In genomic region chr6:34651298-34651697, GRCm38 (mm10) we compare ENCODE assay signal across 22 mouse cellular contexts. TPM values are rescaled to one million over a fixed set of nuclear protein-coding genes. Genes with fewer than 3 reads are reported as not detected.
DNase-seq lines count a peak whose midpoint lies in the region; ATAC-seq and TF ChIP-seq lines count a peak whose summit lies in the region.
"Had no signal": no experiment of that assay in that cellular context is flagged by ENCODE, and none has a peak within 500 bp of the region (broad histone marks: within the 10 kb centered on the region; RNA-seq: fewer than 3 reads in every experiment).

No protein-coding gene starts in this region.

- H3K36me3 ChIP-seq in heart, postnatal 0 days (replicated peaks; ENCODE audit: control insufficient read depth, insufficient read depth, low read length): no peaks in the 10 kb centered on the region
- H3K36me3 ChIP-seq in kidney, postnatal 0 days (ENCODE audit: insufficient read depth, low read length): no peaks in the 10 kb centered on the region
- H3K36me3 ChIP-seq in myocyte (ENCODE audit: control insufficient read depth, insufficient read depth): peaks cover 20% of the 10 kb centered on the region
- H3K36me3 ChIP-seq: embryonic facial prominence, embryonic 13.5 days; forebrain, embryonic 12.5 days; heart, embryonic 12.5 days; hindbrain, embryonic 13.5 days had no signal

- no peak for TF ChIP-seq EP300 in heart, postnatal 0 days (IDR thresholded peaks at IDR 0.05; ENCODE audit: low read depth)

- H3K4me3 ChIP-seq in heart, postnatal 0 days (ENCODE audit: low read depth, low read length): no peak overlapping the region
- H3K4me3 ChIP-seq in kidney, postnatal 0 days (replicated peaks; ENCODE audit: low read depth, low read length): no peak overlapping the region
- H3K4me3 ChIP-seq in myocyte: no peak overlapping the region
- H3K4me3 ChIP-seq: embryonic facial prominence, embryonic 13.5 days; forebrain, embryonic 12.5 days; heart, embryonic 12.5 days; hindbrain, embryonic 13.5 days had no signal

- no peaks in the 10 kb centered on the region for H3K9me3 ChIP-seq in heart, postnatal 0 days (replicated peaks; ENCODE audit: control insufficient read depth, low read length)
- no peaks in the 10 kb centered on the region for H3K9me3 ChIP-seq in kidney, postnatal 0 days (replicated peaks; ENCODE audit: low read length)
- H3K9me3 ChIP-seq: embryonic facial prominence, embryonic 13.5 days; forebrain, embryonic 12.5 days; heart, embryonic 12.5 days; hindbrain, embryonic 13.5 days had no signal

- intact Hi-C loops in heart, postnatal 14 days (cut with DNase I): no loop called here

- DNase-seq in heart, postnatal 0 days (ENCODE audit: low spot score): peak; percentile 19
- no peak for DNase-seq in heart, postnatal 14 days
- peak; percentile 59 for DNase-seq in kidney, postnatal 0 days (ENCODE audit: low spot score)
- DNase-seq in kidney, postnatal 4 days: no peak
- peak; percentile 15 for DNase-seq in lung, postnatal 36 days
- no peak for DNase-seq in lung, postnatal 4 days
- no peak for DNase-seq in layer of hippocampus, adult 11-12 months (ENCODE audit: low spot score)
- DNase-seq: adrenal gland, postnatal 14 days; cerebellum, adult 18-20 months; cerebellum, adult 9-11 months; cerebellum, postnatal 36 days; forebrain, postnatal 0 days; gastrocnemius, postnatal 36 days; heart, adult 18-20 months; heart, postnatal 10 days had no signal

- no peak for TF ChIP-seq POLR2A in myocyte (IDR thresholded peaks at IDR 0.05; ENCODE audit: insufficient read length, low read depth)

- no peak for ATAC-seq in heart, postnatal 0 days (ENCODE audit: insufficient read depth, low read depth)
- no peak for ATAC-seq in kidney, postnatal 0 days (replicated peaks; ENCODE audit: low FRiP score, low read depth)
- ATAC-seq: activated CD4-positive, CD25-positive, alpha-beta regulatory T cell, adult 4 months; forebrain, postnatal 0 days; hindbrain, postnatal 0 days had no signal

- no peaks in the 10 kb centered on the region for H3K4me1 ChIP-seq in heart, postnatal 0 days (ENCODE audit: control insufficient read depth, insufficient read depth)
- H3K4me1 ChIP-seq in kidney, postnatal 0 days (replicated peaks; ENCODE audit: insufficient read depth, low read length): no peaks in the 10 kb centered on the region; the same call in 1 of the 2 replicates

- H3K9ac ChIP-seq in heart, postnatal 0 days (replicated peaks; ENCODE audit: low read depth, low read length): no peak overlapping the region
- no peak overlapping the region for H3K9ac ChIP-seq in kidney, postnatal 0 days (ENCODE audit: low read depth, low read length)
- H3K9ac ChIP-seq: embryonic facial prominence, embryonic 13.5 days; forebrain, embryonic 12.5 days; forebrain, postnatal 0 days; heart, embryonic 12.5 days; hindbrain, embryonic 13.5 days had no signal

- H3K27ac ChIP-seq in heart, postnatal 0 days (ENCODE audit: low read depth): no peak overlapping the region
- H3K27ac ChIP-seq in kidney, postnatal 0 days: 0 out of 2 replicates have a peak overlapping the region, but pooled peaks have one; percentile 42
- H3K27ac ChIP-seq: embryonic facial prominence, embryonic 13.5 days; forebrain, embryonic 12.5 days; hindbrain, embryonic 13.5 days; hindbrain, postnatal 0 days had no signal

- TF ChIP-seq CTCF in heart, postnatal 0 days (IDR thresholded peaks at IDR 0.05; ENCODE audit: low read depth): no peak
- TF ChIP-seq CTCF in kidney, postnatal 0 days (IDR thresholded peaks at IDR 0.05; ENCODE audit: low read depth): no peak

- WGBS in heart, postnatal 0 days: 67% methylated on average over 7 of the region's 7 CpGs
- 71% methylated on average over 7 of the region's 7 CpGs for WGBS in kidney, postnatal 0 days

- no peaks in the 10 kb centered on the region for H3K27me3 ChIP-seq in heart, postnatal 0 days (ENCODE audit: control insufficient read depth, insufficient read depth, low read length)
- H3K27me3 ChIP-seq in kidney, postnatal 0 days (ENCODE audit: insufficient read depth, low read length): no peaks in the 10 kb centered on the region
- H3K27me3 ChIP-seq in myocyte (ENCODE audit: control insufficient read depth, insufficient read depth, insufficient read length): no peaks in the 10 kb centered on the region
- H3K27me3 ChIP-seq: embryonic facial prominence, embryonic 13.5 days; heart, embryonic 12.5 days; hindbrain, embryonic 13.5 days had no signal

- H3K79me2 ChIP-seq in myocyte (ENCODE audit: control insufficient read depth, insufficient read depth): peaks cover 75% of the 10 kb centered on the region

- H3ac ChIP-seq in myocyte (ENCODE audit: control insufficient read depth, insufficient read length): no peak overlapping the region

- H3K4me2 ChIP-seq in heart, postnatal 0 days (ENCODE audit: low read depth, low read length): no peak overlapping the region
- H3K4me2 ChIP-seq in kidney, postnatal 0 days (ENCODE audit: low read length): no peak overlapping the region
- no peak overlapping the region for H3K4me2 ChIP-seq in myocyte (ENCODE audit: low read depth)
- H3K4me2 ChIP-seq: embryonic facial prominence, embryonic 13.5 days; forebrain, embryonic 12.5 days; heart, embryonic 12.5 days; hindbrain, embryonic 13.5 days had no signal

TF ChIP-seq in myocyte, 11 proteins besides CTCF, POLR2A, EP300 and RAD21:
- TF ChIP-seq USF1 (IDR thresholded peaks at IDR 0.05; ENCODE audit: low read depth) (no peak), CEBPB (IDR thresholded peaks at IDR 0.05; ENCODE audit: insufficient read depth, poor library complexity, severe bottlenecking) (peak; percentile 25; the same call in 1 of the 2 replicates)

RNA-seq across cellular contexts. Expression of gene Cald1, which starts 53.0 kb away (rescaled TPM):
- 29.2 and 56.6 TPM in 2 replicates for total RNA-seq in heart, postnatal 0 days (2014; rRNA removed; ENCODE audit: low replicate concordance)
- polyA plus RNA-seq in heart, postnatal 0 days (2015; fragmentation: Nextera tagmentation; extraction: Ambion mirVana): 105 and 106 TPM in 2 replicates
- 10 to 100 TPM; 56.0 to 59.6 TPM for total RNA-seq in heart, postnatal 14 days (2021)
- 233 and 263 TPM in 2 replicates for polyA plus RNA-seq in kidney, postnatal 0 days (2015; fragmentation: Nextera tagmentation; extraction: Ambion mirVana)
- 88.1 TPM for polyA plus RNA-seq in myocyte (2012; fragmentation: generic; extraction: Trizol)
- polyA plus RNA-seq: activated CD4-positive, CD25-positive, alpha-beta regulatory T cell, adult 4 months had no signal

Comparison
In these comparisons a context has a peak if more than half of its experiments do, and no peak if none do; other contexts are left out.
1. DNase-seq: peak in heart, postnatal 0 days (single experiment), kidney, postnatal 0 days (single experiment) and lung, postnatal 36 days (single experiment); none in heart, postnatal 14 days (0 of 2), kidney, postnatal 4 days (0 of 2), lung, postnatal 4 days (0 of 2) and layer of hippocampus, adult 11-12 months (single experiment).